Mouse (Mus musculus): Measurements from ENCODE around the gene Tyw5. TPM values are rescaled to one million over a fixed set of nuclear protein-coding genes. Genes with fewer than 3 reads are reported as not detected.
A peak's percentile ranks its signal among the peaks of the same experiment; 100 is the strongest.

The Tyw5 gene
- total and polyA plus RNA-seq, 3 experiments = 20.3 to 50.1 (median 21.0) TPM

GRCm38 (mm10) chr1:57386519-57386918 is 20.4 kb downstream of the Tyw5 start:
- Histone ChIP-seq H3K27ac (ENCODE audit: insufficient read depth, low read depth) (no peak overlapping the region), H3K79me2 (replicated peaks; ENCODE audit: control insufficient read depth, extremely low read depth, insufficient read depth, poor library complexity, severe bottlenecking) (no peaks in the 10 kb centered on the region), H3K4me3 (replicated peaks in 1 of 3; ENCODE audit: low read depth in 2 of 3, low read length in 2 of 3, poor library complexity in 1 of 3) (no peak overlapping the region), H3K36me3 (replicated peaks in 1 of 2; ENCODE audit: control insufficient read depth in 1 of 2, insufficient read depth in 1 of 2, low read length in 1 of 2) (peaks cover 13 to 39% of the 10 kb centered on the region in 2 experiments), H3K9me3 (replicated peaks; ENCODE audit: low read length) (no peaks in the 10 kb centered on the region), H3K4me1 (ENCODE audit: control insufficient read depth in 1 of 2, insufficient read depth in 2 of 2) (no peaks in the 10 kb centered on the region), H3K27me3 (replicated peaks) (no peaks in the 10 kb centered on the region), H3K9ac (ENCODE audit: insufficient read depth, low read depth) (no peak overlapping the region), H3K4me2 (ENCODE audit: insufficient read depth, low read depth, poor library complexity, severe bottlenecking) (no peak overlapping the region)
- TF ChIP-seq MAZ (IDR thresholded peaks at IDR 0.05; ENCODE audit: low read depth, low read length) (no peak), ZNF384 (IDR thresholded peaks at IDR 0.05; ENCODE audit: low read depth, low read length) (no peak), E2F4 (IDR thresholded peaks at IDR 0.05; ENCODE audit: insufficient replicate concordance, low read depth, low read length) (no peak), EP300 (IDR thresholded peaks at IDR 0.05; ENCODE audit: low read length) (no peak), NELFE (IDR thresholded peaks at IDR 0.05; ENCODE audit: low read depth, low read length) (no peak), POLR2A (IDR thresholded peaks at IDR 0.05; ENCODE audit: low read depth, low read length) (no peak), TBP (conservative IDR thresholded peaks at IDR 0.05; ENCODE audit: low read depth, low read length) (no peak)
- in situ Hi-C loops (cut with MboI; ENCODE audit: low pct_ligation_motif_present, low pct_unique_long_range_greater_than_20kb, low sequenced_read_pairs) (no loop called here), dilution Hi-C loops (cut with MboI; ENCODE audit: extremely low pct_ligation_motif_present, extremely low pct_unique_long_range_greater_than_20kb, low sequenced_read_pairs) (no loop called here)
- no peak for DNase-seq (ENCODE audit: extremely low read depth)

- peak within 1 kb of the TSS; percentile 89 to 93 (median 93) for H3K4me3 ChIP-seq (replicated peaks in 1 of 3; ENCODE audit: low read depth in 2 of 3, low read length in 2 of 3, poor library complexity in 1 of 3)
- peaks cover 1% of the 10 kb centered on the region for H3K9me3 ChIP-seq (replicated peaks; ENCODE audit: low read length)
- H3K27me3 ChIP-seq (replicated peaks) = no peaks in the 10 kb centered on the region
- H3K79me2 ChIP-seq (replicated peaks; ENCODE audit: control insufficient read depth, extremely low read depth, insufficient read depth, poor library complexity, severe bottlenecking) = no peaks in the 10 kb centered on the region
- peaks cover 4 to 31% of the 10 kb centered on the region in 2 experiments; a peak in 3 of 4 replicates for H3K4me1 ChIP-seq (ENCODE audit: control insufficient read depth in 1 of 2, insufficient read depth in 2 of 2)
- in situ Hi-C loops (cut with MboI; ENCODE audit: low pct_ligation_motif_present, low pct_unique_long_range_greater_than_20kb, low sequenced_read_pairs) (no loop called here), dilution Hi-C loops (cut with MboI; ENCODE audit: extremely low pct_ligation_motif_present, extremely low pct_unique_long_range_greater_than_20kb, low sequenced_read_pairs) (no loop called here)
- H3K27ac ChIP-seq (ENCODE audit: insufficient read depth, low read depth) = no peak within 1 kb of the TSS
- peaks cover 0 to 16% of the 10 kb centered on the region in 2 experiments for H3K36me3 ChIP-seq (replicated peaks in 1 of 2; ENCODE audit: control insufficient read depth in 1 of 2, insufficient read depth in 1 of 2, low read length in 1 of 2)
- peak; percentile 90 for DNase-seq (ENCODE audit: extremely low read depth)
- H3K4me2 ChIP-seq (ENCODE audit: insufficient read depth, low read depth, poor library complexity, severe bottlenecking) = peak within 1 kb of the TSS; percentile 93
- peak within 1 kb of the TSS; percentile 77 for H3K9ac ChIP-seq (ENCODE audit: insufficient read depth, low read depth)
- TF ChIP-seq KAT2A (IDR thresholded peaks at IDR 0.05; ENCODE audit: insufficient replicate concordance, low read length) (0 out of 2 replicates have a peak, but pooled peaks have one; percentile 7), ZC3H11A (IDR thresholded peaks at IDR 0.05; ENCODE audit: low read depth, low read length) (no peak), CTCF (conservative IDR thresholded peaks at IDR 0.05 in 1 of 2, IDR thresholded peaks at IDR 0.05 in 1 of 2; ENCODE audit: low read depth in 2 of 2, low read length in 2 of 2) (no peak), POLR2AphosphoS2 (IDR thresholded peaks at IDR 0.05; ENCODE audit: low read depth, low read length) (no peak), MAFK (IDR thresholded peaks at IDR 0.05; ENCODE audit: insufficient replicate concordance, low read length) (no peak), IRF4 (IDR thresholded peaks at IDR 0.05; ENCODE audit: low read depth, low read length) (no peak), MXI1 (IDR thresholded peaks at IDR 0.05; ENCODE audit: low read depth, low read length) (peak; percentile 96), CHD2 (IDR thresholded peaks at IDR 0.05; ENCODE audit: low read length) (no peak), TCF12 (IDR thresholded peaks at IDR 0.05; ENCODE audit: low read depth, low read length) (peak; percentile 70), ZMIZ1 (IDR thresholded peaks at IDR 0.05; ENCODE audit: low read depth, low read length) (peak; percentile 78), MEF2A (IDR thresholded peaks at IDR 0.05; ENCODE audit: borderline replicate concordance, low read depth, low read length) (peak; percentile 39; the same call in 1 of the 2 replicates), ELF1 (IDR thresholded peaks at IDR 0.05; ENCODE audit: low read depth, low read length) (peak; percentile 63), E2F4 (IDR thresholded peaks at IDR 0.05; ENCODE audit: insufficient replicate concordance, low read depth, low read length) (0 out of 2 replicates have a peak, but pooled peaks have one; percentile 25), ZKSCAN1 (IDR thresholded peaks at IDR 0.05; ENCODE audit: borderline replicate concordance, low read depth, low read length) (no peak), POLR2A (IDR thresholded peaks at IDR 0.05; ENCODE audit: low read depth, low read length) (peak; percentile 93), ETS1 (conservative IDR thresholded peaks at IDR 0.05; ENCODE audit: low read depth, low read length) (no peak), CHD1 (IDR thresholded peaks at IDR 0.05; ENCODE audit: low read depth, low read length) (0 out of 2 replicates have a peak, but pooled peaks have one; percentile 55), EP300 (IDR thresholded peaks at IDR 0.05; ENCODE audit: low read length) (no peak), TBP (conservative IDR thresholded peaks at IDR 0.05; ENCODE audit: low read depth, low read length) (peak; percentile 50; the same call in 1 of the 2 replicates), PAX5 (IDR thresholded peaks at IDR 0.05; ENCODE audit: low read length) (no peak), JUND (conservative IDR thresholded peaks at IDR 0.05; ENCODE audit: low read depth, low read length) (no peak), HCFC1 (IDR thresholded peaks at IDR 0.05; ENCODE audit: low read depth, low read length) (peak; percentile 52), MAZ (IDR thresholded peaks at IDR 0.05; ENCODE audit: low read depth, low read length) (peak; percentile 93), BHLHE40 (IDR thresholded peaks at IDR 0.05; ENCODE audit: low read depth, low read length) (0 out of 2 replicates have a peak, but pooled peaks have one; percentile 11), RAD21 (IDR thresholded peaks at IDR 0.05; ENCODE audit: low read depth, low read length) (no peak), MYC (IDR thresholded peaks at IDR 0.05; ENCODE audit: low read depth, low read length) (no peak), UBTF (IDR thresholded peaks at IDR 0.05; ENCODE audit: low read depth, low read length) (no peak)
Measured at GRCm38 (mm10) chr1:57377376-57378341, 29.2 kb downstream of the Tyw5 start, which contains the start of gene 1700066M21Rik. Gene 1700066M21Rik, plus strand, starts transcription at chr1:57377620.
